Mouse (Mus musculus) brain, adult 2 months (tissue): ENCODE results near the gene Grap.

ENCODE experiments used
- DNase-seq: peaks from one replicate; pipeline ENCODE4 v3.0.0; 2011; ENCODE audit warnings: low read depth, low spot score

The Grap gene

GRCm38 (mm10) chr11:61683907-61684731 is 31.1 kb downstream of the Grap start, which contains the start of gene Fam83g:
TSS of gene Fam83g (plus strand) at chr11:61684091.
- no peak for DNase-seq

DNA sequence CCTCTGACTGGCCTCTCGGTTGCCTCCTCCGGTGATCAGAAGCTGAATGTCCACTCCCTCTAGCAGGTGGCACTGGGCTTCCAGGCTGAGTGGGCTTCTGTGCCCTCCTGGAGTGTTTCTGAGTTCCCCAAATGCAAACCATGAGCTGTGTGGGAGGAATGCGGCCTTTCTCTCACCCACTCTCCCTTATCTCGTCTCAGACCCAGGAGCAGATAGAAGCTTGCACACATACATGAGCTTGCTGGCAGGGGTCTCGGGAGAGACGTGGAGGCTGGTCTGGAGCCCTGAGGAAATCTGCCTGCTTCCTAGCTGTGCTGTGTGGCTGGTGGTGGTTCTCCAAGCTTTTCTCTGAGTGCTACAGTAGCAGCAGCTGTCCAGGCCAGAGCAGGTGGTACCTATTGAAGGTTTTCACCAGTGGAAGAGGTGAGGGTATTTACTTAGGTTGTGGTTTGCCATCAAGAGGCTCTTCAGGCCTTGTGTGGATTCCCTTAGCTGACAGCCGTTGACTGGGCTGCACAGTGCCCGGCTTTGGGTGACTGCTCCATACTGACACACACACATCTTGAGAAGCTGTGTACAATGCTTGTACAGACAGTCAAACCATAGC is 32.2 kb downstream of the Grap start:
- DNase-seq: no peak

- DNase-seq: no peak
Observed at GRCm38 (mm10) chr11:61686141-61686540, 33.1 kb downstream of the Grap start.

DNA sequence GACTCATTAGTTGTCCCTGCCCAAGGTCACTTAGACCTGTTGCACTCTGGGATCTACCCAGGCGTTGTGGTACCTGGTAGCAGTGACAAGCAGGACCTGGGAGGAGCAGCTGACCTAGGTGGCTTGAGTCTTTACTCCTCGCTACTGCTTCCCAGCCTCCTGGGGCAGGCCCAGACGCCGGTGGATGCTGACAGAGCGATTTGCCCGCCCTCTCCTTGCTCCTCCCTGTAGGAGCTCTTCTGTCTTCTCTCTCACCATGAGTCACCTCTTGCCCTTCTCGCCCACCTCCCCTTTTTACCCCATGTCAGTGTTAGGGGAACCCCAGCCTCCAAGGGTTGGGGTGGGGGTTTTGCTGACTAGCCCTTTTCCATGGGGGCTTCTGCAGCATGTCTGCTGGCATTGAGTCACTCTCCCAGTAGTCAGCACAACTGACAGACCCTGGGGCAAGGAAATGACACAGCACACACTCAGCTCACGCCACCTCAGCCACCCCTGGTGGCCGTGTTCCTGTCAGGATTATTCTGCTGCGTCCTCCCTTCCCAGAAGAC is 33.9 kb downstream of the Grap start:
- no peak for DNase-seq

- no peak for DNase-seq
Observed at GRCm38 (mm10) chr11:61687595-61687994, 34.5 kb downstream of the Grap start.

- DNase-seq: peak; percentile 54
Observed at GRCm38 (mm10) chr11:61692996-61693395, 39.9 kb downstream of the Grap start.

DNA sequence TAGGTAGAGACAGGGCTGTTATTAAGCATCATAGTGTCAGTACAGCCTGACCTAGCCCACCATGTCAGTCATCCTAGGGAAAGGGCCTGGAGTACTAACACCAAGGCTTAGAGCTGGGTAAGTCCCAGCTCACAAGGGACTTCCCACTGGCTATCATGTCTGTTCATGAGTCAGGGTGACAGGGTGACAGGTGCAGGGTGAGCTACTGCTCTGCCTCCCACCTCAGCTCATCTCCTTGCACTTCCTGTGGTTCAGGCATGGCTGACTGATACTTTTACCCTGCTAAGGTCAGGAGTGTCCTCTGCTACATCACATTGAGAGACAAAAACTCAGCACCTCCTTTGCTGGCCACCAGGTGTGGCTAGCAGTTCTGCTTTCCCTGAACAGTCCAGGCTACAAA is 45.8 kb downstream of the Grap start:
- no peak for DNase-seq

DNA sequence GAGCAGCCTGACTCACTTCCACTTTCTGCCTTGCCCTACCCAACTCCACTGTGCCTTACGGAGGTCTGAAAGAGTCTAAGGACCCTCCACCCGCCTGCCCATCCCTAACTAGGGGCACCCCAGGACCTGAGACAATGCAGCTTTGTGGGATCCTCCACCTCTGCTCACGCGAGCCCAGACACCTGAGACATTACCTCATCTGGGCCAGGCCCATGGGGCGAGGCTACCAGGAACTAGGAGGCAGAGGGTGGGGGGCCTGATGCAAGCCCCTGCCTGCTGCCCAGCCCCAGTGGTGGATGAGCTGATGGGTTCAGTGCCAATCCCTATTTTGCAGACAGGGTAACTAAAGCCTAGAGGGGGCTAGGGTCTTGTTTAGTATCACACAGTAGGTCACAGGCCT is 46.4 kb downstream of the Grap start:
- DNase-seq: no peak

GRCm38 (mm10) chr11:61699933-61700332 is 46.9 kb downstream of the Grap start:
- DNase-seq: peak; percentile 52

DNA sequence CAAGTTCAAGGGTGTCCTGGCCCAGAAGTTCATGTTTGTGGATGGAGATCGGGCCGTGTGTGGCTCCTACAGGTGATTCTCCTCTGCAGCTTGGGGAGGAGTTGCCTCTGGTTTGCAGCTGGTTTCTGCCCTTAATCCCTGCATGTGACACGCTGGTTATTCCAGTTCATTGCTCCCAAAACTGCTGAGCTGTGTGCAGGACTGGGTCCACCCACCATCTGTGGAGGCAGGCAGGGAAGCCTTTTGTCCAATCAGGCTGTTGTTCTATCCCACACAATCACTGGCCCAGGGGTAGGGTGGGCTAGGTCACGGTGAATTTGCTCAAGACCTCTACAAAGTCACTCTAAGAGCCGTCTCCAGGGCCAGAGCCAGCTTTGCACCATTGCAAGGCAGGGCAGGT is 48.6 kb downstream of the Grap start:
- no peak for DNase-seq

DNA sequence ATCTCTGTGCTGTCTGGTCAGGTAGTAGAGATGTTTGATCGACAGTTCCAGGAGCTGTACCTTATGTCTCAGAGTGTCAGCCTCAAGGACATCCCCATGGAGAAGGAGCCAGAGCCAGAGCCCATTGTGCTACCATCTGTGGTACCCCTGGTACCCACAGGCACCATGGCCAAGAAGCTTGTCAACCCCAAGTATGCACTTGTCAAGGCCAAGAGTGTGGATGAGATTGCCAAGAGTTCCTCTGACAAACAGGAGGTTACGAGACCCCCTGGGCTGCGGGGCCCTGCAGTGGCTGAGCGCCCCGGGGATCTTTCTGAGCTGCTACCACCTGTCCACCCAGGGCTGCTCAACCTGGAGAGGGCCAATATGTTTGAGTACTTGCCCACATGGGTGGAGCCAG is 49.4 kb downstream of the Grap start:
- DNase-seq: peak; percentile 22

DNA sequence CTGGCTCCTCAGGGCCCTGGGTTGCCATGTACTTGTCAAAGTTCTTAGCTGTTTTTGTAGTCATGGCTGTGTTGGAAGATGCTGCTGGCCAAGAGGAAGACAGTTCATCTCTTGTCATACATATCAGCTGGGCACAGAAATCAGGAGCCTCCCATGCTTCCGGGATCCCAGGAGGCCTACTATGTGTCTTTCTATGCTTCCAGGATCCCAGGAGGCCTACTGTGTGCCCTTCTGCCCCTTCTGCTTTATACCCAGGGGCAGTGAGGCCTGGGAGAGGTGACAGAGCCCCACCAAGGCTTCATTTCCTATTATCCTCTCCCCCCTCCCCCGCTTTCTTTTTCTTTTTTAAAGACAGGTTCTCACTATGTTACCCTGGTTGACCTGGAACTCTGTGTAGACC is 52.5 kb downstream of the Grap start:
- DNase-seq: no peak

DNA sequence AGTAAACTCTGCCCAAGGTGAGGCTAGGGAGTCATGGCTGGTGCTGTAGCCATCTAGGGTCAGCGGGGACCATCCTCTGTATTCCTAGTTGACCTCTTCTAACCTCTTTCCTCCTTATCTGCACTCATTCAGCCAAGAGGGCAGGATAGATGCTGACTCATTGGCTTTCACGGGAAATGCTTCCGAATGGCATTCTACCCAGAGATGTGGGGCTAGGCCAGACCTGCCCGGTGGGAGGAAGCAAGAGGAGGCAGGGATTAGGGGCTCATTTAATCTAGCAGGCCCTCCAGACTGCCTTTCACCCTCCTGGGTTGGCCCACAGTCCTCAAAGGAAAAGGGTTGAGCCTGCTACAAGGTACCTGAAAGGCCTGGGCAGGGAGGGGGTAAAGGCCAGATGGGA is 53.2 kb downstream of the Grap start:
- no peak for DNase-seq

GRCm38 (mm10) chr11:61708928-61709327 is 55.9 kb downstream of the Grap start:
- no peak for DNase-seq

GRCm38 (mm10) chr11:61713157-61713855 is 60.2 kb downstream of the Grap start:
- no peak for DNase-seq

DNA sequence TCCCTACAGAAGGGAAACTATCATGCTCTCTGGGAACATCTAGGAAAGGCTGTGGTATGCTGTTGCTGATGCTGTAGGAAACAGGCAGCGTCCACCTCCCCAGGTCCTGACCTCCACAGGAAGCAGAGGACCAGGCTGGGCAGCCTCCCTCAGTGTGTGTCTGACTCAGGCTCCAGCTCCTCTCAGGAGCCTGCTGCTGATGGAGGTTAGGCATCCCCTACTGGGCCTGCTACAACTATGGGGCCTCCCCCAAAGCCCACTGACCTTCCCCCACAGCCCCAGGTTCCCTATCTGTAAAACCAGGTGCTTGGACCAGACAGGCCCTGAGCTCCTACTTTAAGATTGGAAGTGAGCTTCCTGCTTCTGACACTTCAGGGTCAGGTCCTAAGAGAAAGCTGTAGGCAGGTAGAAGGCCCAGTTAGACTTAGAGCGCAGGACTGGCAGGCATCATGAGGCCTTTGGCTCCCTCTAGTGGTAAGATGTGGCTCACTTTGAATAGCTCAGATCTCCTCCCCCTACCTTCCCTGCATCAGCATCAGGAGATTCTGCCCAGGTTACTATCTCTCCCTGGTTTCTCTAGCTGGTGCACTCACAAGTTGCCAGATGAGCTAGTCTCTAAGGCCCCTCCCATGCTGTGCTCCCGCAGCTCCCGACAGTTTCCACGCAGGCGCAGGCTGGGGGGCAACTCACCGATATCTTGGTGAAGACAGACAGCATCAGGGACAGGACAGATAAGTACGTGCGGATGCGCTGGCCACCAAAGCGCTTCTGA is 61.5 kb downstream of the Grap start:
- DNase-seq: peak; percentile 95

- no peak for DNase-seq
Observed at GRCm38 (mm10) chr11:61715130-61715529, 62.1 kb downstream of the Grap start.

DNA sequence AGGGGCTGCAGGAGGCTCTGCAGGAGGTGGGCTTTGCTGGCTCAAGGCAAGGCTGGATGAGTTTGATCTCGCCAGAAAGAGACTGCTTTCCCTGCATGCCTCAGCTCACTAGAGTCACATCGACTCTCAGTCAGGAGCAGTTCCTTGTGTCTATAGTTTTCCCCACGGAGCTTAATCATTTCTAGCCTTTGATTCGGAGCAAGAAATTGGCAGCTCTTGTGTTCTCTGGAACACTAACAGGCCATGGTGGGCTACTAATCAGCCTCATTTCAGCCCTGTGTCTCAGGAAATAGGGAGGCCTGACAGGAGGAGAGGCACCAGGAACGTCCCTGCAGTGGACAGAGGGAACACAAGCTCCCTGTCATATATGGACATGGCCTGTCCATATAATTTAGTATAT is 64.9 kb downstream of the Grap start:
- no peak for DNase-seq

- DNase-seq: no peak
Observed at GRCm38 (mm10) chr11:61719387-61719786, 66.3 kb downstream of the Grap start.

GRCm38 (mm10) chr11:61719826-61720225 is 66.8 kb downstream of the Grap start:
- DNase-seq: no peak

DNA sequence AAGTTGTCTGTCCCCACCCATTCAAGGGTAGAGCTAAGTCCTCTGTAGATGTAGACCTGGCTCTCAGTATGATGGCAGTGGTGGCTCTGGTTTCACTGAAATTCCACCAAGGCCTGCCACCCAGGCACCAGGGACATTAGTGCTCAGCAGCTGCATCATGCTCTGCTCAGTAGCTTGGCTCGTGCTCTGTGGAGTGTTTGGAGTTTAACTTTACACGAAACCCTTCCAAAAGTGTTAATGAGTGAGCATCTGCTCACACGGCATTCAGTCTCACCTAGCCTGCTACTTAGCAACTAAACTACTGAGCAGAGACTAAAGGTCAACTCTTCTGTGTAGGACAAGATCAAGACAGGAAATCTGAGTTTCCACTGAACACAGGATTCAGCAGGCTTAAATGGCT is 67.6 kb downstream of the Grap start, which contains the start of gene Slc5a10:
Gene Slc5a10 (minus strand): TSS at position 191 of the 400 bp plus-strand sequence.
- DNase-seq: no peak
